Mouse (Mus musculus): ENCODE measurements around the gene Cdkl1. TPM values are rescaled to one million over a fixed set of nuclear protein-coding genes. Genes with fewer than 3 reads are reported as not detected.

Cdkl1 gene
- total and polyA plus RNA-seq, 3 experiments: 0.08 to 0.32 TPM; not detected in 1

GRCm38 (mm10) chr12:69724711-69725460 is 66.2 kb downstream of the Cdkl1 start, which contains the start of the genes L2hgdh and Atp5s:
L2hgdh (minus strand) TSS chr12:69724873.
Atp5s (plus strand) TSS chr12:69724950.
- no peaks in the 10 kb centered on the region for H3K27me3 ChIP-seq (ENCODE audit: control insufficient read depth in 1 of 2, insufficient read depth in 2 of 2, low read length in 2 of 2)
- H3K4me3 ChIP-seq (ENCODE audit: control insufficient read depth in 1 of 2, insufficient read depth in 1 of 2, low read depth in 2 of 2, low read length in 2 of 2): peak within 1 kb of the TSS; percentile 95 to 96
- H3K9me3 ChIP-seq (replicated peaks; ENCODE audit: insufficient read depth, low read length): no peaks in the 10 kb centered on the region
- H3K79me2 ChIP-seq (ENCODE audit: control insufficient read depth, insufficient read depth, low read length, poor library complexity): peaks cover 17% of the 10 kb centered on the region
- peaks cover 3 to 14% of the 10 kb centered on the region in 2 experiments; a peak in 3 of 4 replicates for H3K4me1 ChIP-seq (ENCODE audit: control insufficient read depth in 1 of 2, insufficient read depth in 2 of 2, low read length in 2 of 2)
- H3K36me3 ChIP-seq (ENCODE audit: control insufficient read depth in 1 of 2, insufficient read depth in 2 of 2, low read length in 2 of 2): peaks cover 7 to 10% of the 10 kb centered on the region in 2 experiments
- DNase-seq (ENCODE audit: low read depth, low spot score): peak; percentile 97
- peak within 1 kb of the TSS; percentile 77 for H3K27ac ChIP-seq (ENCODE audit: control insufficient read depth, low read depth, low read length)
- TF ChIP-seq BHLHE40 (IDR thresholded peaks at IDR 0.05; ENCODE audit: borderline replicate concordance, low read depth, low read length): no peak
- TF ChIP-seq CHD1 (IDR thresholded peaks at IDR 0.05; ENCODE audit: low read depth, low read length): no peak
- TF ChIP-seq MYC (IDR thresholded peaks at IDR 0.05; ENCODE audit: low read depth, low read length): peak; percentile 75; the same call in 1 of the 2 replicates
- TF ChIP-seq MYB (IDR thresholded peaks at IDR 0.05; ENCODE audit: low read depth, low read length): no peak
- TF ChIP-seq ETS1 (IDR thresholded peaks at IDR 0.05; ENCODE audit: low read depth, low read length): no peak; the same call in 1 of the 2 replicates
- peak; percentile 90 for TF ChIP-seq NELFE (IDR thresholded peaks at IDR 0.05; ENCODE audit: low read depth, low read length)
- peak; percentile 87 for TF ChIP-seq MAX (IDR thresholded peaks at IDR 0.05; ENCODE audit: low read length)
- no peak; the same call in 1 of the 2 replicates for TF ChIP-seq ZNF384 (IDR thresholded peaks at IDR 0.05; ENCODE audit: low read depth, low read length)
- no peak for TF ChIP-seq GABPA (IDR thresholded peaks at IDR 0.05; ENCODE audit: low read depth, low read length)
- TF ChIP-seq USF1 (IDR thresholded peaks at IDR 0.05; ENCODE audit: low read depth, low read length): peak; percentile 63
- no peak for TF ChIP-seq JUND (IDR thresholded peaks at IDR 0.05; ENCODE audit: low read depth, low read length)
- TF ChIP-seq MAZ (IDR thresholded peaks at IDR 0.05; ENCODE audit: low read depth, low read length): peak; percentile 87
- TF ChIP-seq EP300 (IDR thresholded peaks at IDR 0.05; ENCODE audit: low read depth in 1 of 2, low read length in 2 of 2): 0 out of 4 replicates have a peak, but pooled peaks have one; percentile 8 to 36
- peak; percentile 89 for TF ChIP-seq POLR2AphosphoS2 (IDR thresholded peaks at IDR 0.05; ENCODE audit: low read length)
- peak; percentile 90 to 96 for TF ChIP-seq POLR2A (IDR thresholded peaks at IDR 0.05; ENCODE audit: control insufficient read depth in 1 of 2, insufficient read depth in 1 of 2, low read depth in 1 of 2, low read length in 2 of 2, poor library complexity in 1 of 2)
- TF ChIP-seq UBTF (IDR thresholded peaks at IDR 0.05; ENCODE audit: borderline replicate concordance, insufficient read depth, low read depth, low read length): no peak
- peak; percentile 44; the same call in 1 of the 2 replicates for TF ChIP-seq TCF12 (IDR thresholded peaks at IDR 0.05; ENCODE audit: low read depth, low read length)
- no peak for TF ChIP-seq GATA1 (IDR thresholded peaks at IDR 0.05; ENCODE audit: low read depth, low read length)
- no peak; the same call in 1 of the 2 replicates for TF ChIP-seq HCFC1 (IDR thresholded peaks at IDR 0.05; ENCODE audit: low read depth, low read length)
- TF ChIP-seq CHD2 (IDR thresholded peaks at IDR 0.05; ENCODE audit: low read length): no peak
- TF ChIP-seq RCOR1 (IDR thresholded peaks at IDR 0.05; ENCODE audit: low read depth, low read length): 0 out of 2 replicates have a peak, but pooled peaks have one; percentile 34
- no peak for TF ChIP-seq KAT2A (conservative IDR thresholded peaks at IDR 0.05; ENCODE audit: low read depth, low read length)
- TF ChIP-seq ZMIZ1 (IDR thresholded peaks at IDR 0.05; ENCODE audit: low read depth, low read length): peak; percentile 88
- TF ChIP-seq NRF1 (IDR thresholded peaks at IDR 0.05; ENCODE audit: insufficient read depth, low read depth, low read length, poor library complexity, severe bottlenecking): peak; percentile 47; the same call in 1 of the 2 replicates
- no peak; the same call in 1 of the 2 replicates for TF ChIP-seq ZC3H11A (IDR thresholded peaks at IDR 0.05; ENCODE audit: low read depth, low read length)
- TF ChIP-seq MAFK (IDR thresholded peaks at IDR 0.05; ENCODE audit: borderline replicate concordance, low read depth, low read length): no peak
- TF ChIP-seq E2F4 (IDR thresholded peaks at IDR 0.05; ENCODE audit: borderline replicate concordance, low read depth, low read length): no peak
- no peak for TF ChIP-seq MEF2A (IDR thresholded peaks at IDR 0.05; ENCODE audit: extremely low read depth, insufficient replicate concordance, low read depth, low read length, poor library complexity, severe bottlenecking)
- TF ChIP-seq SIN3A (IDR thresholded peaks at IDR 0.05; ENCODE audit: low read length): no peak; the same call in none of the 2 replicates
- no peak for TF ChIP-seq POLR2AphosphoS5 (IDR thresholded peaks at IDR 0.05; ENCODE audit: borderline replicate concordance, low read depth, low read length)
- TF ChIP-seq USF2 (IDR thresholded peaks at IDR 0.05; ENCODE audit: borderline replicate concordance in 1 of 2, insufficient read depth in 1 of 2, low read depth in 1 of 2, low read length in 2 of 2): no peak
- no peak for TF ChIP-seq RAD21 (IDR thresholded peaks at IDR 0.05; ENCODE audit: low read depth, low read length)
- peak; percentile 92 for TF ChIP-seq MXI1 (IDR thresholded peaks at IDR 0.05; ENCODE audit: low read depth, low read length)
- peak within 1 kb of the TSS; percentile 96 for H3K9ac ChIP-seq (ENCODE audit: control insufficient read depth, low read depth, low read length, poor library complexity, severe bottlenecking)
